Mouse (Mus musculus): Measurements from ENCODE around the gene Ehmt2. TPM values are rescaled to one million over a fixed set of nuclear protein-coding genes. Genes with fewer than 3 reads are reported as not detected.

Gene Ehmt2
- polyA plus RNA-seq (2014; fragmentation: Nextera tagmentation; extraction: Ambion mirVana) = 72.6 and 82.1 TPM in 2 replicates

- H3K9me3 ChIP-seq (ENCODE audit: control insufficient read depth, low read length) = no peaks in the 10 kb centered on the region
- peak within 1 kb of the TSS; percentile 93 for H3K4me2 ChIP-seq (replicated peaks)
- H3K27ac ChIP-seq = peak within 1 kb of the TSS; percentile 97
- ATAC-seq (ENCODE audit: low FRiP score) (peak; percentile 34; the same call in 1 of the 2 replicates), DNase-seq (ENCODE audit: low spot score) (peak; percentile 78)
- H3K4me3 ChIP-seq (replicated peaks; ENCODE audit: low read length) = peak within 1 kb of the TSS; percentile 93
- H3K4me1 ChIP-seq (replicated peaks; ENCODE audit: control insufficient read depth, insufficient read depth, low read length) = peaks cover 38% of the 10 kb centered on the region
- H3K36me3 ChIP-seq (replicated peaks; ENCODE audit: control insufficient read depth, insufficient read depth) = peaks cover 32% of the 10 kb centered on the region
- WGBS = under 1% methylated on average over 29 of the region's 44 CpGs
- H3K27me3 ChIP-seq (ENCODE audit: control insufficient read depth, insufficient read depth, low read length) = no peaks in the 10 kb centered on the region
- H3K9ac ChIP-seq = peak within 1 kb of the TSS; percentile 98
These were observed at the start of gene Ehmt2, which contains the start of gene C2 for GRCm38 (mm10) chr17:34898160-34898586. Gene Ehmt2 (plus strand): TSS chr17:34898469. Gene C2 (minus strand): TSS chr17:34898265.

GRCm38 (mm10) chr17:34849722-34850516 lies 48.4 kb upstream of the Ehmt2 start, which contains the start of the genes Skiv2l and Nelfe:
Gene Skiv2l (minus strand): TSS chr17:34850210.
Gene Nelfe (plus strand): TSS chr17:34850391.
- Histone ChIP-seq H3K4me1 (replicated peaks; ENCODE audit: control insufficient read depth, insufficient read depth, low read length) (peaks cover 20% of the 10 kb centered on the region), H3K27me3 (ENCODE audit: control insufficient read depth, insufficient read depth, low read length) (no peaks in the 10 kb centered on the region), H3K9me3 (ENCODE audit: control insufficient read depth, low read length) (no peaks in the 10 kb centered on the region), H3K9ac (peak within 1 kb of the TSS; percentile 77), H3K4me2 (replicated peaks) (peak within 1 kb of the TSS; percentile 93), H3K36me3 (replicated peaks; ENCODE audit: control insufficient read depth, insufficient read depth) (peaks cover 62% of the 10 kb centered on the region), H3K27ac (no peak within 1 kb of the TSS), H3K4me3 (replicated peaks; ENCODE audit: low read length) (peak within 1 kb of the TSS; percentile 58)
- peak; percentile 98 for ATAC-seq (ENCODE audit: low FRiP score)
- WGBS = under 1% methylated on average over 65 of the region's 65 CpGs
- peak; percentile 99 for DNase-seq (ENCODE audit: low spot score)

DNA sequence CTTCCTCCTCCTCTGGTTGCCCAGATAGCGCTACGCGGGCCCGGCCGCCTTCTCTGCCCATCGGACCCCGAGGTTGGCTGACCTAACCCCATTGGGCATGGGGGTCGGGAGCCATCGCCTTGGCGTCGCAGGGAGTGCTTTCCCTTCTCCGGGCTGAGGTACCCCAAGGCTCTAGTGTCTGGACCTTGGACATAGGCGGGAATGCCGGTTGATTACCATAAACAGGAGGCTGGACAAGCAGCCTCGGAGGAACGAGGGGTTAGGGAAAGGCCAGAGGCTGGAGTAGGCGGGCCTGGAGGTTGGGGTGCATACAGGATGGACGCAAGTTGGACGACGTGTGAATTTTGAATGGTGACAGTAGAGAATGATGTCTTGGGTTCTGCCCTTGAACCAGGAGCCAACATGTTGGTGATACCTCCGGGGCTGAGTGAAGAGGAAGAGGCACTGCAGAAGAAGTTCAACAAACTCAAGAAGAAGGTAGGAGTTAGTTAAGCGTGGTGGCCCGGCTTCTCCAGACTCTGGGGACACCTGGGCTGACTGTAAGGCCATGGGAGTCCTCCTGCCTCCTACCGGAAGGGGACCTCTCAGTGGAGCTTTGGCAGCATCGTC lies 47.6 kb upstream of the Ehmt2 start:
- H3K9me3 ChIP-seq (ENCODE audit: control insufficient read depth, low read length) = no peaks in the 10 kb centered on the region
- WGBS = 4% methylated on average over 25 of the region's 25 CpGs

DNA sequence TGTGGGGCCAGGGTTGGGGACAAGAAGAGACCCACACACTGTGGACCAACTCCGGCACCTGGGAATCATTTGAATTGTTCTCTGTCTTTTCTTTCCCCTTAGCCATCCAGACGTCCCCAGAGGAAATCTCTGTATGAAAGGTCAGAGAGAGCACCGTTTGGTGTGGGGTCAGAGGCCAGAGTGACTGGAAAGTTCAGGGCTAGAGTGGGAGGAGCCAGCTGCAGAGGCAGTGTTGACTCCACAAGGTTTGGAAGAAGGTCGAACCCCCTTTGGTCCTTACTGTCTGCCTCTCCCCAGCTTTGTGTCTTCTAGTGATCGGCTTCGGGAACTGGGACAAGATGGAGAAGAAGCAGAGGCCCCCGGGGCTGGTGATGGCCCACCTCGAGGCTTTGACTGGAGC lies 44.8 kb upstream of the Ehmt2 start:
- peaks cover 59% of the 10 kb centered on the region for H3K36me3 ChIP-seq (replicated peaks; ENCODE audit: control insufficient read depth, insufficient read depth)
- no peaks in the 10 kb centered on the region for H3K27me3 ChIP-seq (ENCODE audit: control insufficient read depth, insufficient read depth, low read length)
- H3K9ac ChIP-seq = no peak overlapping the region
- H3K4me2 ChIP-seq (replicated peaks) = no peak overlapping the region
- peaks cover 20% of the 10 kb centered on the region for H3K4me1 ChIP-seq (replicated peaks; ENCODE audit: control insufficient read depth, insufficient read depth, low read length)
- no peaks in the 10 kb centered on the region for H3K9me3 ChIP-seq (ENCODE audit: control insufficient read depth, low read length)
- no peak overlapping the region for H3K4me3 ChIP-seq (replicated peaks; ENCODE audit: low read length)
- ATAC-seq (ENCODE audit: low FRiP score) = no peak
- DNase-seq (ENCODE audit: low spot score) = no peak
- H3K27ac ChIP-seq = no peak overlapping the region
- 78% methylated on average over 8 of the region's 8 CpGs for WGBS

More for the DNA sequence above, 47.6 kb upstream of the Ehmt2 start:
- ATAC-seq (ENCODE audit: low FRiP score) = peak; percentile 0; the same call in 1 of the 2 replicates
- Histone ChIP-seq H3K36me3 (replicated peaks; ENCODE audit: control insufficient read depth, insufficient read depth) (peaks cover 62% of the 10 kb centered on the region), H3K27ac (no peak overlapping the region), H3K4me1 (replicated peaks; ENCODE audit: control insufficient read depth, insufficient read depth, low read length) (peaks cover 20% of the 10 kb centered on the region), H3K9ac (peak overlapping the region; percentile 77), H3K4me3 (replicated peaks; ENCODE audit: low read length) (peak overlapping the region; percentile 58), H3K27me3 (ENCODE audit: control insufficient read depth, insufficient read depth, low read length) (no peaks in the 10 kb centered on the region), H3K4me2 (replicated peaks) (peak overlapping the region; percentile 93)
- DNase-seq (ENCODE audit: low spot score) = no peak

DNA sequence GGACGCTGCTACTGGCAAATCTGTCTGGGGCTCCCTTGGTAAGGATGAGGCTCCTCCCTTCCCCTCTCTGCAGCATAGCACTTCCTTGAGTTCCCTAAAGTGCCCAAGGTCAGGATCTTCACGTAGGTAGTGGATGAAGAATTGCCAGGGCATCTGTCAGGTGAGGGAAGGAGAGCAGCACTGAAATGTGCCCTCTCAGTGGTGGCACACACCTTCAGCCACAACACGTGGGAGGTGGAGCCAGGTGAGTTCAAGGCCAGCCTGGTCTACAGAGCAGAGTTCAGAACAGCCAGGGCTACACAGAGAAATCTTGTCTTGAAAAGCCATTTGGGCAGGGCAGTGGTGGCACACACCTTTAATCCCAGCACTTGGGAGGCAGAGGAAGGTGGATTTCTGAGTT lies 43.5 kb upstream of the Ehmt2 start:
- no peak overlapping the region for H3K4me3 ChIP-seq (replicated peaks; ENCODE audit: low read length)
- H3K9me3 ChIP-seq (ENCODE audit: control insufficient read depth, low read length) = no peaks in the 10 kb centered on the region
- no peak overlapping the region for H3K4me2 ChIP-seq (replicated peaks)
- H3K27me3 ChIP-seq (ENCODE audit: control insufficient read depth, insufficient read depth, low read length) = no peaks in the 10 kb centered on the region
- WGBS = 84% methylated on average over 3 of the region's 3 CpGs
- ATAC-seq (ENCODE audit: low FRiP score) (no peak), DNase-seq (ENCODE audit: low spot score) (no peak)
- no peak overlapping the region for H3K9ac ChIP-seq
- peaks cover 13% of the 10 kb centered on the region for H3K4me1 ChIP-seq (replicated peaks; ENCODE audit: control insufficient read depth, insufficient read depth, low read length)
- H3K36me3 ChIP-seq (replicated peaks; ENCODE audit: control insufficient read depth, insufficient read depth) = peaks cover 59% of the 10 kb centered on the region
- no peak overlapping the region for H3K27ac ChIP-seq

DNA sequence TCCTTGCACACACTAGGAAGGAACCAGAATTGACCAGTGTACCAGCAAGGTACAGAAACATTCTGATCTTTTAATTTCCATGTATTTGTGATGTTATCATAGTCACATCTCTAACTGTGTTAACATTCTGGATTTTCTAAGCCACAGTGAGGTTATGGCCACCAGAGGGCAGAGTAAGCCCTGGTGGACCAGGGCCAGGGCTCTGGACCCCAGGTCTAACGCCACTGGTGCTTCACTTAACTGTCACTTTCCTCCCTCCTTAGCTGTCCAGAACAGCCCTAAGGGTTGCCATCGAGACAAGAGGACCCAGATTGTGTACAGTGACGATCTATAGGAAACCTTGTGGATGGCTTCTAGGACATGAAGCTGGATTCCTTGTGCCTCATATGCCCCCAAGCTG lies 42.4 kb upstream of the Ehmt2 start:
- Histone ChIP-seq H3K9ac (no peak overlapping the region), H3K36me3 (replicated peaks; ENCODE audit: control insufficient read depth, insufficient read depth) (peaks cover 59% of the 10 kb centered on the region)

DNA sequence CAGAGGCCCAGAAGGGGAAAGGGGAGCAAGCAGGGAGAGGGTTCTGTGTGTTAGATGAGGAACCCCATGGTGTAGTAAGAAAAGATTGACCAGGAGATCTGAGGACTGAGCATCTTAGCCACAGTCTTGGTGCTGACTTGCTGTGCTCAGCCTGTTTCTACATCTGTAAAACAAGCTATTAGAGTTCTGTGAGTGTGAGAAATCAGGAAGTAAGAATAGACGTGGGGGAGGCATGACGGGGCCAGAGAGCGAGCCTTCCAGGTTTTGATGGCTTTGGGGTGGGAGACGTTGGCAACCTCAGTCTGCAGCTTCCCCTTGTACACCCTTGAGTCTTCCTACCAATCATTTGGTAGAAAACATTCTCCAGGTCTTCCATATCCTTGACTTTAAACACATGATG lies 39.6 kb upstream of the Ehmt2 start:
- H3K9me3 ChIP-seq (ENCODE audit: control insufficient read depth, low read length) = no peaks in the 10 kb centered on the region
- H3K27ac ChIP-seq = no peak overlapping the region
- no peaks in the 10 kb centered on the region for H3K4me1 ChIP-seq (replicated peaks; ENCODE audit: control insufficient read depth, insufficient read depth, low read length)
- no peak overlapping the region for H3K4me3 ChIP-seq (replicated peaks; ENCODE audit: low read length)
- WGBS = 86% methylated on average over 4 of the region's 4 CpGs
- no peak overlapping the region for H3K4me2 ChIP-seq (replicated peaks)
- DNase-seq (ENCODE audit: low spot score) (no peak), ATAC-seq (ENCODE audit: low FRiP score) (no peak)
- H3K9ac ChIP-seq = no peak overlapping the region
- peaks cover 44% of the 10 kb centered on the region for H3K36me3 ChIP-seq (replicated peaks; ENCODE audit: control insufficient read depth, insufficient read depth)
- no peaks in the 10 kb centered on the region for H3K27me3 ChIP-seq (ENCODE audit: control insufficient read depth, insufficient read depth, low read length)

More for the DNA sequence above, 42.4 kb upstream of the Ehmt2 start:
- peak; percentile 72 for DNase-seq (ENCODE audit: low spot score)
- Histone ChIP-seq H3K9me3 (ENCODE audit: control insufficient read depth, low read length) (no peaks in the 10 kb centered on the region), H3K4me3 (replicated peaks; ENCODE audit: low read length) (no peak overlapping the region), H3K4me1 (replicated peaks; ENCODE audit: control insufficient read depth, insufficient read depth, low read length) (peaks cover 12% of the 10 kb centered on the region), H3K4me2 (replicated peaks) (no peak overlapping the region), H3K27me3 (ENCODE audit: control insufficient read depth, insufficient read depth, low read length) (no peaks in the 10 kb centered on the region), H3K27ac (no peak overlapping the region)
- 45% methylated on average over 3 of the region's 3 CpGs for WGBS
- no peak for ATAC-seq (ENCODE audit: low FRiP score)

GRCm38 (mm10) chr17:34860514-34860913 lies 37.8 kb upstream of the Ehmt2 start:
- Histone ChIP-seq H3K4me1 (replicated peaks; ENCODE audit: control insufficient read depth, insufficient read depth, low read length) (no peaks in the 10 kb centered on the region), H3K4me2 (replicated peaks) (no peak overlapping the region), H3K36me3 (replicated peaks; ENCODE audit: control insufficient read depth, insufficient read depth) (peaks cover 25% of the 10 kb centered on the region), H3K4me3 (replicated peaks; ENCODE audit: low read length) (no peak overlapping the region), H3K27ac (no peak overlapping the region), H3K9me3 (ENCODE audit: control insufficient read depth, low read length) (no peaks in the 10 kb centered on the region), H3K9ac (no peak overlapping the region), H3K27me3 (ENCODE audit: control insufficient read depth, insufficient read depth, low read length) (no peaks in the 10 kb centered on the region)
- DNase-seq (ENCODE audit: low spot score) (no peak), ATAC-seq (ENCODE audit: low FRiP score) (no peak)
- WGBS = 91% methylated on average over 9 of the region's 9 CpGs

DNA sequence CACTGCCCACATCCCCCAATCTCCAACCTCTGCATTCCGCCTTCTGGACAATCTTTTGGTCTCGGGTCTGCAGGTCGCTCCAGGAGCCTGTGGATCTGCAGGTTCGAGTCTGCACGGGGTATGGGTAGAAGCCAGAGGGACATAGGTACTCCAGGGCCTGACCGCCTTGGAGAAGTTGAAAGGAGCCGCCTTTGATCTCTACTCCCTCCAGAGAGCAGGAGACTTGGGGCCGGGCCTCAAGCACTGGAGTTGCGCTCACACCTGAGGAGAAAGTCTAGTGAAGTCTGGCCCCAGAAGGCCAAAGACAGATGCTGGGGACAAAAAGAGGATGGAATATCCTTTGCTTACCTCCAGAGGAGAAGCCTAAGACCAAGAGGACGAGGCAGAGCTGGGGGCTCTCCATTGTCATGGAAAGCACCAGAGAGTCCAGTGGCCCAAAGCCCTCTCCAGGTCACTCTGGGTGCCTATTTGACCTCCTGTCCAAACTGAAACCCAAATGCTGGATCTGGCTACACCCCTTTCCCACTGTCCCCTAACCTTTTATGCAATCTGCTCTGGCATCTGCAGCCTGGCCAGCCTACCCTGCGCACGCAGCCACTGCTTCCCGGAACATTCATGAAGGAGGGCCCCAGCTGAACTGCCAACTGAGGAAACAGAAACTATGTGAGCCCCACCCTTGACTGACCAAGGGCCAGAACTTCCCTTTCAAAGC lies 36.4 kb upstream of the Ehmt2 start:
- no peak overlapping the region for H3K27ac ChIP-seq

More for the DNA sequence above, 36.4 kb upstream of the Ehmt2 start:
- Histone ChIP-seq H3K4me2 (replicated peaks) (no peak overlapping the region), H3K9ac (no peak overlapping the region), H3K36me3 (replicated peaks; ENCODE audit: control insufficient read depth, insufficient read depth) (peaks cover 12% of the 10 kb centered on the region), H3K27me3 (ENCODE audit: control insufficient read depth, insufficient read depth, low read length) (no peaks in the 10 kb centered on the region), H3K4me1 (replicated peaks; ENCODE audit: control insufficient read depth, insufficient read depth, low read length) (no peaks in the 10 kb centered on the region), H3K4me3 (replicated peaks; ENCODE audit: low read length) (no peak overlapping the region), H3K9me3 (ENCODE audit: control insufficient read depth, low read length) (no peaks in the 10 kb centered on the region)
- 73% methylated on average over 13 of the region's 13 CpGs for WGBS
- no peak for DNase-seq (ENCODE audit: low spot score)
- no peak for ATAC-seq (ENCODE audit: low FRiP score)
